Mouse (Mus musculus): ENCODE results near the gene Prss34. TPM values are rescaled to one million over a fixed set of nuclear protein-coding genes. Genes with fewer than 3 reads are reported as not detected.

Gene Prss34
- 0.39 TPM in 1 of 2 replicates, not detected in the other for polyA plus RNA-seq (2014; fragmentation: Nextera tagmentation; extraction: Ambion mirVana)

DNA sequence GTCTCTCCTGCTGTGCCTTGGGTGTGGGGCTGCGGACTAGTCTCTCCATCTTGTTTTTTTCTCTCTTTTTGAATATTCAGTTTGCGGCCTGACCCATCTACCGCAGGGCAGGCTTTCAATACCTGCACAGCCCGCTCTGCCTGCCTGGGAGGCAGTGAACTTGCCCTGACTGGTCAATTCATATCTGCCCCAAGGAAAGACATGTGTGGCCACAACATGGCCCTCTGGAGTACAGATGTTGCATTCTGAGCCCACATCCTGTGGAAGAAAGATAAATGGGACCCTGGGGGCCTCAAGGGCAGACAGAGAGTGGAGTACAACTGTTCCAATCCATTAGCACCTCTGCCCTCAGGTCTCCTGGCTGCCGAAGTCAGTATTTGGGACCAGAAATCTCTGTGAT, at the start of gene Prss34:
Prss34 (plus strand) TSS at position 301 of the 400 bp plus-strand sequence.
- ATAC-seq (replicated peaks; ENCODE audit: low FRiP score, low TSS enrichment, low read depth) = no peak

DNA sequence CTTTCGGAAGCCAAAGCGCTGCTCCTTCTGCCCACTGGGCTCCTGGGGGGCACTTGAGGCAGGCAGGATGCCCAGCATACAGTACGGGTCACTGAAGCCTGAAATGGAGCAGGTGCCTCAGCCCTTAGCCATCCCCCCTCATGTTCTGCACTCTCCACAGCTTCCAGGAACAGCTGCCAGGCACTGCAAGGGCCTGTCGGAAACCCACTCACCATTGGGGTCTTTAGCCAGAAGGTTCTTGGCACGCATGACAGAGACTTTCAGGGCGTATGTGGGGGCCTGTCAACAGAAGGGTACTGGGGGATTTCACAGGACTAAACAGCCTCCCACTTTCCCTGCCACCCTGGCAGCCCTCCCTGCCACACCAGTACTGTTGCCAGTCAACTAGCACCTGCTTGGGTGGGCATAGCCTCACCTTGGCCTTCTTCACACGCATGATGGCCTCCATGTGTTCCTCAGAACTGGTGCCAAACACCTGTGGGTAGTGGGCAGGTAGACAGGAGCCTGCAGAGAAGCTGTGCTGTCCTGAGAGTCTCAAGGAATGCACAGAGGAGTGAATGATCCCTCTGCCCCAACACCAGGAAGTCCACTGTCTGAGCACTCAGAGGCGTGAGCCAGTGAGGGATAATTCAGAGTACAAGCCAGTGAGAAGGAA, 47.9 kb upstream of the Prss34 start:
- WGBS = 82% methylated on average over 8 of the region's 8 CpGs
- DNase-seq (ENCODE audit: low spot score) (no peak), ATAC-seq (replicated peaks; ENCODE audit: low FRiP score, low TSS enrichment, low read depth) (no peak)
- H3K9ac ChIP-seq (ENCODE audit: low read length) = no peak overlapping the region
- peaks cover 17% of the 10 kb centered on the region for H3K27me3 ChIP-seq (replicated peaks; ENCODE audit: control insufficient read depth, insufficient read depth, low read length)
- H3K4me1 ChIP-seq (replicated peaks; ENCODE audit: control insufficient read depth, insufficient read depth, low read length) = no peaks in the 10 kb centered on the region
- no peak overlapping the region for H3K4me3 ChIP-seq (ENCODE audit: low read depth, low read length)
- no peak overlapping the region for H3K4me2 ChIP-seq (ENCODE audit: low read length)
- H3K36me3 ChIP-seq (ENCODE audit: control insufficient read depth, insufficient read depth, low read length) = no peaks in the 10 kb centered on the region
- no peak overlapping the region for H3K27ac ChIP-seq (ENCODE audit: low read depth)
- H3K9me3 ChIP-seq (ENCODE audit: control insufficient read depth, low read length) = no peaks in the 10 kb centered on the region

More for the DNA sequence above, at the start of gene Prss34:
- Histone ChIP-seq H3K36me3 (ENCODE audit: control insufficient read depth, insufficient read depth, low read length) (no peaks in the 10 kb centered on the region), H3K4me1 (replicated peaks; ENCODE audit: control insufficient read depth, insufficient read depth, low read length) (no peaks in the 10 kb centered on the region), H3K27me3 (replicated peaks; ENCODE audit: control insufficient read depth, insufficient read depth, low read length) (no peaks in the 10 kb centered on the region), H3K9ac (ENCODE audit: low read length) (no peak within 1 kb of the TSS), H3K9me3 (ENCODE audit: control insufficient read depth, low read length) (no peaks in the 10 kb centered on the region), H3K27ac (ENCODE audit: low read depth) (no peak within 1 kb of the TSS), H3K4me2 (ENCODE audit: low read length) (no peak within 1 kb of the TSS), H3K4me3 (ENCODE audit: low read depth, low read length) (no peak within 1 kb of the TSS)
- DNase-seq (ENCODE audit: low spot score) = no peak
- 79% methylated on average over 5 of the region's 5 CpGs for WGBS

DNA sequence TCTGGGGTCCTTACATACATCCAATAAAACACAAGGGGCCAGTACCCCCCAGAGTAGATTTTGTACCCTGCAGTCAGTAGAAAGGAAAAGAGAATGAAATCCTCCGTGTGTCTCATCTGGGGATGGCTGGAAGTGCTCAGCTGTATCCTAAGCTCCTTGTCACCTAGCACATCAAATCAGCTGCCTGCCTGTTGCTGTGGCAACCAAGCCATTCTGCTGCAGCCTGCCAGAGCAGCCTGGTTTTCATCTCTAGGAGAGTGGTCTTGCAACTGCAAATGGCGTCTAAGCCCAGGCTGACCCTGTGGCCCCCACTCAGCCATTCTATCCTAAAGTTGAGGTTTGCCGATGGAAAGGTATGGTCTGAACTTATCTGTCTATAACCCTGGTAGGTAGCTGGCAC, 45.6 kb upstream of the Prss34 start:
- Histone ChIP-seq H3K4me1 (replicated peaks; ENCODE audit: control insufficient read depth, insufficient read depth, low read length) (peaks cover 11% of the 10 kb centered on the region), H3K9me3 (ENCODE audit: control insufficient read depth, low read length) (no peaks in the 10 kb centered on the region), H3K27me3 (replicated peaks; ENCODE audit: control insufficient read depth, insufficient read depth, low read length) (peaks cover 27% of the 10 kb centered on the region), H3K9ac (ENCODE audit: low read length) (no peak overlapping the region), H3K4me2 (ENCODE audit: low read length) (no peak overlapping the region), H3K4me3 (ENCODE audit: low read depth, low read length) (no peak overlapping the region), H3K36me3 (ENCODE audit: control insufficient read depth, insufficient read depth, low read length) (no peaks in the 10 kb centered on the region), H3K27ac (ENCODE audit: low read depth) (no peak overlapping the region)
- 32% methylated on average over 3 of the region's 3 CpGs for WGBS
- ATAC-seq (replicated peaks; ENCODE audit: low FRiP score, low TSS enrichment, low read depth) = no peak
- DNase-seq (ENCODE audit: low spot score) = no peak

DNA sequence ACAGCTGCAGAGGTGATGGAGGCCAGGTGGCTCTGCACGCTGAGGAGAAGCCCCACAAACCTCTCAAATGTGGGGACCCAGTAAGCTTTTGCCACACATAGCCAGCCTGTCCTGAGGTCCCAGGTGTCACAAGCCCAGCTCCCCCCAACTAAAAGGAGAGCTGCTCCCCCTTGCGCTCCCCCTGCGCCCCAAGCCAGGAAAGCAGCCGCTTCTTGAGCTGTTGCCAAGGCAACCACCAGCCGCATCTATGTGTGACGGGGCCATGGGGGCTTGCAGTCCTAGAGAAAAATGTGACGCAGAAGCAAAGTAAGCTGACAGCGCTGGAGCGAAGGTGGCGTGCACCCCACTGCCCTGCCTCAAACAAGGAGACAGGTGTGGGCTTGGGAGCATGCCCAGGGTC, 44.4 kb upstream of the Prss34 start:
- 28% methylated on average over 10 of the region's 10 CpGs for WGBS

DNA sequence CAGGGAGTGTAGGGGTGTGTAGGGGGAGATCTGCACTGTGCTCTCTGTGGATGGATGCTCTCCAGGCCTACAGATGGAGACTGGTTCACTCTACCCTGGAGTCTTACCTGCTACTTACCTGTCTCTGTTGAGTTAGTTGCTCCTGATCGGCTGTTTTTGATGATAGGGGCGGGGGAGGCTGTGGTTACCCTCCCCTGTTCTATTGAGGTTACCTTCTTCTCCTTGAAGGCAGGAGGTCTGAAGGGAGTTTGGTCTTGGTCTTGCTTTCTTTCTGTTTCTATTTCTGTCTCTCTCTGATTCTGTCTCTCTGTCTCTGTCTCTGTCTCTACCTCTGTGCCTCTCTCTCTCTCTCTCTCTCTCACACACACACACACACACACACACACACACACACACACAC, 43.1 kb upstream of the Prss34 start:
- Histone ChIP-seq H3K27ac (ENCODE audit: low read depth) (no peak overlapping the region), H3K27me3 (replicated peaks; ENCODE audit: control insufficient read depth, insufficient read depth, low read length) (peaks cover 27% of the 10 kb centered on the region), H3K36me3 (ENCODE audit: control insufficient read depth, insufficient read depth, low read length) (peaks cover 10% of the 10 kb centered on the region), H3K4me2 (ENCODE audit: low read length) (no peak overlapping the region), H3K4me1 (replicated peaks; ENCODE audit: control insufficient read depth, insufficient read depth, low read length) (peaks cover 17% of the 10 kb centered on the region), H3K9ac (ENCODE audit: low read length) (no peak overlapping the region), H3K9me3 (ENCODE audit: control insufficient read depth, low read length) (no peaks in the 10 kb centered on the region), H3K4me3 (ENCODE audit: low read depth, low read length) (no peak overlapping the region)
- DNase-seq (ENCODE audit: low spot score) (no peak), ATAC-seq (replicated peaks; ENCODE audit: low FRiP score, low TSS enrichment, low read depth) (no peak)
- 68% methylated on average over 2 of the region's 2 CpGs for WGBS

More for the DNA sequence above, 44.4 kb upstream of the Prss34 start:
- Histone ChIP-seq H3K4me2 (ENCODE audit: low read length) (no peak overlapping the region), H3K4me1 (replicated peaks; ENCODE audit: control insufficient read depth, insufficient read depth, low read length) (peaks cover 17% of the 10 kb centered on the region), H3K27me3 (replicated peaks; ENCODE audit: control insufficient read depth, insufficient read depth, low read length) (peaks cover 27% of the 10 kb centered on the region), H3K9ac (ENCODE audit: low read length) (no peak overlapping the region), H3K27ac (ENCODE audit: low read depth) (no peak overlapping the region), H3K36me3 (ENCODE audit: control insufficient read depth, insufficient read depth, low read length) (no peaks in the 10 kb centered on the region), H3K4me3 (ENCODE audit: low read depth, low read length) (no peak overlapping the region), H3K9me3 (ENCODE audit: control insufficient read depth, low read length) (no peaks in the 10 kb centered on the region)
- ATAC-seq (replicated peaks; ENCODE audit: low FRiP score, low TSS enrichment, low read depth) = no peak
- DNase-seq (ENCODE audit: low spot score) = no peak

DNA sequence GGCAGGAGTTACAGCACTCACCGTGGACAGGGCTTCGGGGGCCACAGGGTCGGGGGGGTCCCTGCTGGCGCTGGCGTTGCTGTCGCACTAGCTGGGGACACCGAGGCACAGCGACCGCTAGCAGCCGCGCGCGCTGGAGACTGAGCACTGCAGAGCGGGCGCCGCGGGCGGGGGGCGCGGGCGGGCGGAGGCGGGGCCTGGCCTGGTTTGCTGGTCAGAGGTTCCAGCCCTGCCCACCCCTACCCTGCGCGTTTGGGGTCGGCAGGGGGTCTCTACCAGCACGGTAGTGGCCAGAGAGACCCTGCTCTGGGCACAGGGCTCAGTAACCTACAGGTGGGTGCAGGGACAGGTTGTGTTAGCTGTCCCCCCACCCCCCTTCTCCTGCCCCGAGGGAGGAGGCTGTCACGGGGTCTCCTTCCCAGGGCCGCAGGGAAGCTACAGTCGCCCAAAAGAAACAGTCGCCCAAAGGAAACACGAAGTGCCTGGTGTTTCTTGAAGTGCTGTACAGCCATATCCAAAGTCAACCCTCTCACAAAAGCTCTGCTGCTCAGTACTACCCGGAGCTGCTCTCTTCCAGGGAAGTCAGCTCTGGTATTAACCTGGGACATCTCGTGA, 41.9 kb upstream of the Prss34 start, which contains the start of gene Baiap3:
Baiap3 (minus strand) TSS at position 225 of the 615 bp plus-strand sequence.
- Histone ChIP-seq H3K4me2 (ENCODE audit: low read length) (peak within 1 kb of the TSS; percentile 78), H3K9me3 (ENCODE audit: control insufficient read depth, low read length) (no peaks in the 10 kb centered on the region), H3K9ac (ENCODE audit: low read length) (peak within 1 kb of the TSS; percentile 43), H3K27me3 (replicated peaks; ENCODE audit: control insufficient read depth, insufficient read depth, low read length) (peaks cover 27% of the 10 kb centered on the region), H3K27ac (ENCODE audit: low read depth) (no peak within 1 kb of the TSS), H3K36me3 (ENCODE audit: control insufficient read depth, insufficient read depth, low read length) (peaks cover 13% of the 10 kb centered on the region), H3K4me1 (replicated peaks; ENCODE audit: control insufficient read depth, insufficient read depth, low read length) (peaks cover 17% of the 10 kb centered on the region), H3K4me3 (ENCODE audit: low read depth, low read length) (peak within 1 kb of the TSS; percentile 36)
- DNase-seq (ENCODE audit: low spot score) = peak; percentile 71
- WGBS = 3% methylated on average over 35 of the region's 35 CpGs
- peak; percentile 51 for ATAC-seq (replicated peaks; ENCODE audit: low FRiP score, low TSS enrichment, low read depth)

DNA sequence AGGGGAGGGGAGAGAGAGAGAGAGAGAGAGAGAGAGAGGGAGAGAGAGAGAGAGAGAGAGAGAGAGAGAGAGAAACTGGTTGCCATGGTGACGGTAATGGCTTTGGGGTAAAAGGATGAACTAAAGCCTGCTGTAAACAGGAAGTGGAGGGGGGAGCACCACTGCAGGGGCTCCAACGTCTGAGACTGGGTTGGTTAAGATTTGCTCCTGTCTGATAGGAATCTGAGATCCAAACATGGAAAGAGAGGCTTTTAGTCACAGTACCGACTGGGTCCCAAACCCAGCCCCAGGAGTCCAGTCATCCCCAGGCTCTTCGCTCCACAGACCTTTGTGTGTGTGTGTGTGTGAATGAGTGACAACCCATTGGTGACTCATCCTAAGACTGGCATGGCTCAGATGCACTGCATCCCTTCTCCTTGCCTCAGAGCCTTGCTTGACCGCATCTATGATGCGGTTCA, 40.4 kb upstream of the Prss34 start:
- Histone ChIP-seq H3K9ac (ENCODE audit: low read length) (no peak overlapping the region), H3K27me3 (replicated peaks; ENCODE audit: control insufficient read depth, insufficient read depth, low read length) (peaks cover 27% of the 10 kb centered on the region), H3K9me3 (ENCODE audit: control insufficient read depth, low read length) (no peaks in the 10 kb centered on the region), H3K36me3 (ENCODE audit: control insufficient read depth, insufficient read depth, low read length) (peaks cover 19% of the 10 kb centered on the region), H3K4me2 (ENCODE audit: low read length) (no peak overlapping the region), H3K4me1 (replicated peaks; ENCODE audit: control insufficient read depth, insufficient read depth, low read length) (peaks cover 17% of the 10 kb centered on the region), H3K27ac (ENCODE audit: low read depth) (no peak overlapping the region), H3K4me3 (ENCODE audit: low read depth, low read length) (no peak overlapping the region)
- DNase-seq (ENCODE audit: low spot score) = no peak
- WGBS = 43% methylated on average over 6 of the region's 6 CpGs
- ATAC-seq (replicated peaks; ENCODE audit: low FRiP score, low TSS enrichment, low read depth) = no peak

DNA sequence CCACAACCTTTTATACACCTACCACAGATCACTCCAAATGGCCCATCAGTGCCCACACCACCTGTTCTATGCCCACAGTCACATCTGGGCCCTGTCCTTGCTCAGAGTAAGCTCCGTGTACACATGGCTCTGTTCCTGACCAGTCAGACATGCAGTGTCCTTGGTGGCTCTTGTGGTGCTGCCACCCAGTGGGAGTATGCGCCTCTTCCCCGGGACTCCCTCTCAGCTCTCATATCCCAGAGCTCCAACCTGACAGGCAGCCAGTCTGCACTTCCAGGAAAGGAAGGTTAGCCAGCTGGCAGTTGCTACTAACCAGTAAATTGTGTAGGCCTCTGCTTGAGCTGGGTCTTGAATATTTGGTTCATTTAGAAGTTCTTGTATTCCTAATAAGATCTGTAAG, 33.7 kb upstream of the Prss34 start:
- no peak overlapping the region for H3K27ac ChIP-seq (ENCODE audit: low read depth)
- DNase-seq (ENCODE audit: low spot score) (no peak), ATAC-seq (replicated peaks; ENCODE audit: low FRiP score, low TSS enrichment, low read depth) (no peak)
- H3K4me2 ChIP-seq (ENCODE audit: low read length) = no peak overlapping the region
- 78% methylated on average over 3 of the region's 3 CpGs for WGBS
- H3K36me3 ChIP-seq (ENCODE audit: control insufficient read depth, insufficient read depth, low read length) = peaks cover 82% of the 10 kb centered on the region
- H3K4me1 ChIP-seq (replicated peaks; ENCODE audit: control insufficient read depth, insufficient read depth, low read length) = no peaks in the 10 kb centered on the region
- no peak overlapping the region for H3K4me3 ChIP-seq (ENCODE audit: low read depth, low read length)
- no peak overlapping the region for H3K9ac ChIP-seq (ENCODE audit: low read length)
- H3K9me3 ChIP-seq (ENCODE audit: control insufficient read depth, low read length) = no peaks in the 10 kb centered on the region
- no peaks in the 10 kb centered on the region for H3K27me3 ChIP-seq (replicated peaks; ENCODE audit: control insufficient read depth, insufficient read depth, low read length)

Data from intestine, embryonic 14.5 days (tissue).